Comparison of ENCODE assay signal across 8 mouse cellular contexts in genomic region chr7:110781231-110781711, GRCm38 (mm10). TPM values are rescaled to one million over a fixed set of nuclear protein-coding genes. Genes with fewer than 3 reads are reported as not detected.
DNase-seq lines count a peak whose midpoint lies in the region; ATAC-seq and TF ChIP-seq lines count a peak whose summit lies in the region.

No protein-coding gene starts in this region.

- H3K4me2 ChIP-seq in kidney, embryonic 15.5 days: no peak overlapping the region

- WGBS in kidney, embryonic 15.5 days: 61% methylated on average over 2 of the region's 2 CpGs
- 65% methylated on average over 2 of the region's 2 CpGs for WGBS in kidney, adult 2 months

- H3K9ac ChIP-seq in kidney, embryonic 15.5 days: no peak overlapping the region

- TF ChIP-seq CTCF in kidney, adult 2 months (conservative IDR thresholded peaks at IDR 0.05; ENCODE audit: insufficient read depth, insufficient read length, low read depth, low read length): no peak

- no peaks in the 10 kb centered on the region for H3K27me3 ChIP-seq in kidney, embryonic 15.5 days
- no peaks in the 10 kb centered on the region for H3K27me3 ChIP-seq in kidney, adult 2 months (replicated peaks; ENCODE audit: control insufficient read depth, insufficient read depth, low read length)

- TF ChIP-seq POLR2A in kidney, adult 2 months (IDR thresholded peaks at IDR 0.05; ENCODE audit: low read depth, low read length): no peak

- 0 out of 2 replicates have a peak overlapping the region, but pooled peaks have one; percentile 23 for H3K27ac ChIP-seq in kidney, embryonic 15.5 days
- no peak overlapping the region for H3K27ac ChIP-seq in kidney, adult 2 months (ENCODE audit: insufficient read depth, low read depth, low read length)

- no peaks in the 10 kb centered on the region for H3K9me3 ChIP-seq in kidney, embryonic 15.5 days (replicated peaks)

- no peak for ATAC-seq in kidney, embryonic 15.5 days (replicated peaks; ENCODE audit: low FRiP score)
- ATAC-seq in frontal cortex, adult (ENCODE audit: low TSS enrichment): peak; percentile 91
- peak; percentile 45 for ATAC-seq in megakaryocyte-erythroid progenitor cell, adult 5-6 weeks (replicated peaks; ENCODE audit: low FRiP score, low TSS enrichment, poor library complexity, severe bottlenecking)

- no peaks in the 10 kb centered on the region for H3K36me3 ChIP-seq in kidney, embryonic 15.5 days
- H3K36me3 ChIP-seq in kidney, adult 2 months (ENCODE audit: control insufficient read depth, insufficient read depth, low read length): no peaks in the 10 kb centered on the region; the same call in 1 of the 2 replicates

- H3K4me1 ChIP-seq in kidney, embryonic 15.5 days: peaks cover 57% of the 10 kb centered on the region
- H3K4me1 ChIP-seq in kidney, adult 2 months (ENCODE audit: control insufficient read depth, insufficient read depth, low read length): peaks cover 24% of the 10 kb centered on the region

- no peak for DNase-seq in kidney, adult 2 months
- DNase-seq in brain, adult 2 months (ENCODE audit: low read depth, low spot score): peak; percentile 81
- DNase-seq in embryo, embryonic 10.5 days (ENCODE audit: low spot score): no peak
- no peak for DNase-seq in urinary bladder, postnatal 25 days (ENCODE audit: low spot score)
- no peak for DNase-seq in T-cell, adult 2 months (ENCODE audit: low spot score)

- H3K4me3 ChIP-seq in kidney, embryonic 15.5 days (replicated peaks): no peak overlapping the region
- no peak overlapping the region for H3K4me3 ChIP-seq in kidney, adult 2 months (ENCODE audit: insufficient read depth, low read depth, low read length)

RNA-seq across cellular contexts. Expression of gene Ampd3, which starts 13.3 kb away (rescaled TPM):
- polyA plus RNA-seq in kidney, embryonic 15.5 days (2015; fragmentation: Nextera tagmentation; extraction: Ambion mirVana): 7.1 and 9.8 TPM in 2 replicates
- 23.4 and 26.4 TPM in 2 replicates for polyA plus RNA-seq in kidney, adult 2 months (2012; rRNA removed)
- total RNA-seq in megakaryocyte-erythroid progenitor cell, adult 5-6 weeks (2014; fragmentation: Nextera tagmentation): 66.1 and 83.1 TPM in 2 replicates
- total RNA-seq in megakaryocyte-erythroid progenitor cell, adult 5-6 weeks (2017): 30.8 and 52.2 TPM in 2 replicates
